8 mouse cellular contexts compared by ENCODE assay signal in the genomic region with DNA sequence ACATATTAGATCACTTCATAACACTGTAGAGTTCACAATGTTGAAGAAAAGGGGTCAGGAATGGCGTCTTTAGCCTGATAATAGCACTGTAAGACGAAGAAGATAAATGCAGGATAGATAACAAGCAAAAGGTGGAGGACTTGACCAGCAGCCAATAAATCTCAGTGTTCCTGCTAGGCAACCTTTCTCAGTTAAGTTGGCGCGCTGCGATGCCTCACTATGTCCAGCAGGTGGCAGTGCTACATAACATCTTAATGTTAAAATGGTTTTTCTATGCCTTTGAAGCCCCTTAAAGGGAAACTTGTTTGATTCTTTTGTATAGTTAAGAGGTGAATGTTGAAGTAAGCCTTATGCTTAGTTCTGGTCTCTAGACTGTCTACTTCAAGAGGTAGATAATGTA. TPM values are rescaled to one million over a fixed set of nuclear protein-coding genes. Genes with fewer than 3 reads are reported as not detected.
DNase-seq lines count a peak whose midpoint lies in the region; ATAC-seq lines count a peak whose summit lies in the region.

No protein-coding gene starts in this region.

- H3K27me3 ChIP-seq in kidney, embryonic 15.5 days: no peaks in the 10 kb centered on the region

- H3K9ac ChIP-seq in kidney, embryonic 15.5 days: no peak overlapping the region

- no peak overlapping the region for H3K4me2 ChIP-seq in kidney, embryonic 15.5 days

- intact Hi-C loops in heart, postnatal 36 days (cut with DNase I): loop anchor here (1.0 to 10.0 kb wide), 3 partner anchors 86 to 259 kb away; a partner anchor contains a TSS
- intact Hi-C loops in left cerebral cortex, postnatal 14 days (cut with DNase I): loop anchor here (2.0 kb wide), 1 partner anchor 107 kb away; no protein-coding TSS in a partner anchor

- H3K27ac ChIP-seq in kidney, embryonic 15.5 days: no peak overlapping the region

- under 1% methylated on average over 5 of the region's 5 CpGs for WGBS in kidney, embryonic 15.5 days

- no peaks in the 10 kb centered on the region for H3K9me3 ChIP-seq in kidney, embryonic 15.5 days (replicated peaks)

- no peaks in the 10 kb centered on the region for H3K36me3 ChIP-seq in kidney, embryonic 15.5 days

- no peaks in the 10 kb centered on the region for H3K4me1 ChIP-seq in kidney, embryonic 15.5 days

- peak; percentile 66 for DNase-seq in kidney, adult 11 months
- DNase-seq in adrenal gland, postnatal 10 days: peak; percentile 79
- peak; percentile 87 for DNase-seq in embryo, embryonic 11 days
- peak; percentile 64 to 82 for DNase-seq in heart, postnatal 36 days
- DNase-seq in left cerebral cortex, postnatal 14 days (ENCODE audit: low spot score in 2 of 2): peak; percentile 84 to 85
- DNase-seq in ovary, postnatal 10 days (ENCODE audit: low spot score): peak; percentile 39
- peak; percentile 25 to 65 for DNase-seq in thymus, postnatal 10 days (ENCODE audit: low spot score in 2 of 2)

- H3K4me3 ChIP-seq in kidney, embryonic 15.5 days (replicated peaks): no peak overlapping the region

- no peak for ATAC-seq in kidney, embryonic 15.5 days (replicated peaks; ENCODE audit: low FRiP score)

RNA-seq across cellular contexts. Expression of a gene that starts 25.5 kb away (rescaled TPM):
- 0.42 and 0.49 TPM in 2 replicates for polyA plus RNA-seq in kidney, embryonic 15.5 days (2015; fragmentation: Nextera tagmentation; extraction: Ambion mirVana)
- 1 to 10 TPM in 1 of 2 experiments, under 1 TPM in 1; 0.69 to 1.6 TPM for total RNA-seq in adrenal gland, postnatal 10 days (2021)
- 1 to 10 TPM; 2.0 to 3.5 TPM for total RNA-seq in heart, postnatal 36 days (2021)
- total RNA-seq in left cerebral cortex, postnatal 14 days (2021): under 1 TPM; 0.18 to 0.36 TPM

RNA-seq across cellular contexts. Expression of a gene that starts 25.6 kb away (rescaled TPM):
- 0.09 and 0.14 TPM in 2 replicates for polyA plus RNA-seq in kidney, embryonic 15.5 days (2015; fragmentation: Nextera tagmentation; extraction: Ambion mirVana)
- total RNA-seq in adrenal gland, postnatal 10 days (2021): under 1 TPM in 1 of 2 experiments, not detected in 1; 0.09 TPM
- 1 to 10 TPM; 1.1 to 1.2 TPM for total RNA-seq in heart, postnatal 36 days (2021)
- total RNA-seq in left cerebral cortex, postnatal 14 days (2021): under 1 TPM; 0.27 to 0.53 TPM

RNA-seq across cellular contexts. Expression of a gene that starts 58.4 kb away (rescaled TPM):
- polyA plus RNA-seq in kidney, embryonic 15.5 days (2015; fragmentation: Nextera tagmentation; extraction: Ambion mirVana): 0.88 and 0.99 TPM in 2 replicates
- 1 to 10 TPM in 1 of 2 experiments, under 1 TPM in 1; 0.60 to 1.2 TPM for total RNA-seq in adrenal gland, postnatal 10 days (2021)
- 1 to 10 TPM; 1.8 to 3.5 TPM for total RNA-seq in heart, postnatal 36 days (2021)
- 1 to 10 TPM; 1.2 to 1.3 TPM for total RNA-seq in left cerebral cortex, postnatal 14 days (2021)
